Mouse (Mus musculus): ENCODE measurements around the gene 2310046K23Rik. TPM values are rescaled to one million over a fixed set of nuclear protein-coding genes. Genes with fewer than 3 reads are reported as not detected.
"Not testable (repeated sequence)": the region's sequence is repeated elsewhere in the genome, so short reads cannot be mapped to it uniquely, and the experiment has no call there.

Gene 2310046K23Rik
- total RNA-seq (2021): not detected

DNA sequence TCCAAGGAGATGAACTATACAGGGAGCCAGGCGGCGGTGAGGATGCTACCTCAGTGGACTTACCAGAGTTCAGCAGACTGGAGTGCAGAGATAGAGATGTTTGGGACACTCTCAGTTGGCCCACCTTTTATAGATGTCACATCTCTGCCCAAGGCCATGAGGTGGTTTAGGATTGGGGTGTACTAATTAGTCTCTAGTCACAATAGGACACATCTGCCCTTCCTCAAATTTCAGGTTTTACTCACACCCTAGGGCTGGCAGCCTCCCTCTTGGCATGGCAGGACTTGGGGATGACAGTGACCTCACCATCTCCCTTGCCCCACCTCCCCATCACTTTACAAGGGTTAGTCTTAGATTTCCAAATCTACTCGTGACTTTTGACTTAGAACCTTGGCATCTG lies at the start of gene 2310046K23Rik:
2310046K23Rik (minus strand) TSS at position 101 of the 400 bp plus-strand sequence.
- no peak for DNase-seq (ENCODE audit: extremely low spot score in 1 of 2, low spot score in 1 of 2)

DNA sequence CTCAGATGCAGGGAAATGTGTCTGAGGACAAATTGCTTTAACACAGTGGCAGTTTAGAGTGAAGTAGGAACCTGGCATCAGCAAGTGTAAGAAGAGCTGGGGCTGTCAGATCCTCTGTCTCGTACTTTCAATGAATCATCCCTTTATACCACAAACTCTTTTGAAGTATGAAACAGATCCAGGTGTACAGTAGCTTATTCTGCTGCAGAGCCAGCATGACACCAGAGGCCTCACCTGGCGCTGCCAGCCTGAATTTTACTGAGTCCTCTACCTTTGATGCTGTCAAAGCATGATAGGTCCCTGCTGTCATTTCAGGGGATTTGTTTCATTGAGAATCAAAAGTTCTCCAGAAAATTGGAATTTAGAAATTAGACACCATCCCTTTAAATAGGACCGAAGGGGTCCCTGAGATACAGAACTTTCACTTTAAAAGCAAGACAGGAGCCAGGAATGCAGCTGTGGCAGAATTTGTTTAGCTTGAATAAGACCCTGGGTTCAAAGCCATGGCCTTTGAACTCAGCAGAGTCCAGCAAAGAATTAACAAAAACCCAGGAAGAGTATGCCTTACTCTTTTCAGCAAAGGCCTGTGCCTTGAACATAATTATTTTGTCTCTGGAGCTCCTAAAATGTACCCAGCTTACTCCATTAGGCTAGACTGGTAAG lies 49.0 kb upstream of the 2310046K23Rik start:
- DNase-seq (ENCODE audit: extremely low spot score in 1 of 2, low spot score in 1 of 2): no peak

DNA sequence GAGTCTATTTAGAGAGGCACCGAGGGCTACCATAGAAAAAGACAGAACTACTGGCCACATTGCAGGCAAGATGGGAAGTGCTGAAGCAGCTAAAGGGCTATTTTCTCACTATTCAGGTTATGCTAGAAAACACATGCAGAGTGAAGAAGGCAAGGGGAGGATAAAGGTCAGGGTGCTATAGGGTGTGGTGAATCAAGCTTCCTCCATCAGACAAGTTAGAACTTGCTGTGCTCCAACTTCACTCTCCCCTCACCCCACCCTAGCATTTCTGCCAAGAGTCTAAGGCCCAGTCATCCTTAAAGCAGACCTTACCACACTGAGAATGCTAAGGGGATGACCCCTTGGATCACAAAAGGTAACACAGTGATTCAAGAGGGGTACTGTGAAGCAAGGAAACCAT lies 45.2 kb upstream of the 2310046K23Rik start:
- DNase-seq (ENCODE audit: extremely low spot score in 1 of 2, low spot score in 1 of 2): no peak

DNA sequence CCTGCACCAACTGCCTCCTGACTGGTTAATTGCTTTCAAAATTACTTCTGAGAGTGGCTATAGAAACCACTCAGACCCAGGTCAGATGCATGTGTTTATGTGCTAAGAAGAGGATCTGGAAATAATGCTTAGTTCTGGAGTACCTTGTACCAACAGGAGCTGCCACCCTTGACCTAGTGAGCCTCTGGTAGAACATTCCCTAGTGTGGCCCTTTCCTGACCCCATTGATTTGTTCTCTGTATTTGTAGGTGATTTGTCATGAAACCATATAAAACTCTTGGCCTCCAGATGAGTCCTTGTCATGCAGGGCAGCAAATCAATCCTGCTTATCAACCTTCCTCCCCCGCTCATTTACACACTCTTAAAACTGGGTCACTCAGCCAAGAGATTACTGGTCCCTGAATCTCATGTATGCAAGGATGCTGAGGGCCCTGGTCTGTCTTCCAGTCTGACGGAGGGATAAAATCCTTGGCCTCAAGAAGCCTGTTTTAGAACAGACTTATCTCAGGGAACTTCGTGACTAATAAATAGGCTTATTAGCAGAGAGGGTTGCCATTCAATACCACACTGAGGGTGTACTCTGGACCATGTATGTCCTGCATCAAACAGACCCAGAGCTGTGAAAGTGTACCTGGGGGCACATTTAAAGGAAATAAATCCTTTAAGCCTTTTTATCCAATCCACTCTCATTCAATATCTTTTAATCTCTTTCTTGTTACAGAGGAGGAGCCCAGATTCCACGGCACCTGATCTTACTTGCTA lies 44.5 kb upstream of the 2310046K23Rik start:
- DNase-seq (ENCODE audit: extremely low spot score in 1 of 2, low spot score in 1 of 2): no peak

DNA sequence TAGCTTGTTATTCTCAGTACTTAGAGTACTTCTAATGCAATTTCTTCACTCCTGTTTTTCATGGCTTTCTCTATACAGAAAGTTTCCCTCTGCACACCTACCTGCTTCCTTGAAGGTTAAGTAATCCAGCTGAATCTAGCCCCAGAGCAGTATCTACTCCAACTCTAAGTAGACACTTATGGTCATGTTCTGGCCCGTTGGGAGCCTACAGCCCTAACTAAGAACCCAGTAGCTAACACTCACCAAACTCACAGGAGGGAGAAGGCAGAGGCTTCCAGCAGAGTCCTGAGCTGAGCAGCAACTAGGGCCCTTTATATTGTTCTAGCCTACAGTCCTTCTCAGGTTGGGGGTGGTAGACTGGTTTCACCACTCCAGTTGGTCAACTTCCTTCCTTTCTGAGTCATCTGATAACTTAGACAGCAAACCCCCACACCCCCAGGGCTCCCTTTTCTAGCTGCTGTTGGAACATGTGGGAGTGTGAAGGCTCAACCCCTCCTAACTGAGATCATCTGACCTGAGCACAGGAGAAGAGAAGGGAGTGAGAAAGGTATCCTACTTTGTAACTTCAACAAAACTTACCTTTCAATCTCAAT lies 39.2 kb upstream of the 2310046K23Rik start, which contains the start of gene Ivl:
Ivl (minus strand) TSS at position 287 of the 593 bp plus-strand sequence.
- DNase-seq (ENCODE audit: extremely low spot score in 1 of 2, low spot score in 1 of 2): no peak

DNA sequence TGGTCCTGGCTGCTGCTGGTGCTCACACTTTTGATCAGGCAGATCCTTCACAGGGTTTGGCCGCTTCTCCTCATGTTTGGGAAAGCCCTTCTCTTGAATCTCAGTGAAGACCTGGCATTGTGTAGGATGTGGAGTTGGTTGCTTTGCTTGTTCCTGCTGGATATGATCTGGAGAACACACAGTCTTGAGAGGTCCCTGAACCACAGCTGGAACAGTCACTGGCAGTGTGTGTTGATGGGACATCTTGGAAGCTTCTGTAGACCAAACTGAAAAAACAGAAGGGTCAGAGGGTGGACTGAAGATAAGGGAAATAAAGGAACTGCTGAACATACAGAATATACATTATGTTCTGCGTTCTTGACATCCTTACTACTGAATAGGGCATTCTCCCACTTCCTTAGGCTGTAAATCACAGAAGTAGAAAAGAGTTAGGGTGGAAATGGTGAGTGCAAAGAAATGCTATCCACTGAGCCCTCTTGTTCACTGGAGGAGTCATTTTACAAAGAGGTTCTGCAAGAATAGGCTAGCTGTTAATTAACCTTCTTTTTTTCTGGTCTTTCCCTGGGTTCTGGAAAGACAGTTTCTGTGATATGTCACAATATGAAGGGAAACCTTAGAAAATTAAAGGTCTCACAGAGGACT lies 38.3 kb upstream of the 2310046K23Rik start:
- DNase-seq (ENCODE audit: extremely low spot score in 1 of 2, low spot score in 1 of 2): no peak

DNA sequence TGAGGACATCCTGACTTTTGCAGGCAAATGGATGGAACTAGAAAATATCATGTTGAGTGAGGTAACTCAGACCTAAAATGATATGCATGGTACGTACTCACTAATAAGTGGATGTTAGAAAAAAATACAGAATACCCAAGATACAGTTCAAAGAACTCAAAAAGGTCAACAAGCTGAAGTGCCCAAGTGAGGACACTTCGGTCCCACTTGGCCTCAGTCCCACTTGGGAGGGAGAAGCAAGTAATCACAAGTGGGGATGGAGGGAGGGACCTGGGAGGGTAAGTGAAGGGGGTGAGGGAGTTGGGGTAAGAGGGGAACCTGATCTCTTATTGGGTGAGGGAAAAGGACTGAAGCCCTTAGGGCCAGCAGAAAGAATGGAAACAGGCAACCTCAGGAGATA lies 34.4 kb upstream of the 2310046K23Rik start:
- no peak for DNase-seq (ENCODE audit: extremely low spot score in 1 of 2, low spot score in 1 of 2)

DNA sequence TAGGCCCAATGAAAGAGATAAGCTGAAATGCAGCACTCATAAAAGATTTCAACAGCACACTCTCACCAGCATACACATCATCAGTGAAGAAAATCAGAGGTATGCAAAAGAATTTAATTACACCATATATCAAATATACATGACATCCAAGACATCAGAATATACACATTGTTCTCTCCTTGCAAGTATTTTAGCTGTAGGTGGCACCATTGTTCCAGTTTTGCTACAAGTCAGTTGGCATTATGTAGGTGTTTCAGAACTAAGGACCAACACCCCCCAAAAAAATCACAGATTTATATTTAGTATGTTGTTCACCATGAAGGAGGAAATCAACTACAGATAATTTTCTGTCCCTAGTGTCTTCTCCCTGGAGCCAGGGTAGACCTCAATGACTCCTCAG lies 31.1 kb upstream of the 2310046K23Rik start:
- DNase-seq (ENCODE audit: extremely low spot score in 1 of 2, low spot score in 1 of 2): no peak

DNA sequence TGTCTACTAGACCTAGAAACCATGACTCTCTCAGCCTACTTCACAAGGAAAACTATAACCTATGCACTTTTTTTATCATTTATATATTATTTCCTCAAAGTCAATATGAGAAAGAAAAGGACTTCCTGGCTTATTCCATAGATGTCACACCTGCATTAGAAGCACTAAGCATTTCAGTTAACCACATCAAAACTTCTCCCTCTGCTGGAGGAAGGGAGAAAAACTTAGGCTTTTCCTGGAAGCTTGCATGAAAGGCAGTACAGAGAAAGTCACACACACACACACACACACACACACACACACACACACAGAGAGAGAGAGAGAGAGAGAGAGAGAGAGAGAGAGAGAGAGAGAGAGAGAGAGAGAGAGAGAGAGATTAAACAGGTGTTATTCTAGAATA lies 22.0 kb downstream of the 2310046K23Rik start:
- no peak for DNase-seq (ENCODE audit: extremely low spot score in 1 of 2, low spot score in 1 of 2)

DNA sequence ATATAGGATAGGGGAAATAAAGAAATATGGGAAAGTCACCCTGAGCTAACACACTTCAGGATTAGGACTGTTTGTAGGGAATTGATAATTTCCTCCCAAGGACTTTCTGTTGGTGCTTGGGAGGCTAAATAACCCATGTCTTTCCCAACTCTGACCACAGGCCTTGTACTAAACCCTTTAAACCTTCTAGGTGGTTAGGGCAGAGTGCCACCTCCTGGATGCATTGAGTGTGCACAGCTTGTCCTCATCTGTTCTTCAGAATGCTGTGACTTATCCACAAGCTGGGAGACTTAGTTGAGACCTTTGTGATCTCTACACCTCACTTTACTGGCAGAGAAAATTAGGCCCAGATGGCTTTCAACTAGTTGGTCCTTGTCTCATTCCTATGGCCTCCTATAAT lies 23.5 kb downstream of the 2310046K23Rik start:
- DNase-seq (ENCODE audit: extremely low spot score in 1 of 2, low spot score in 1 of 2): peak in 1 of 2 experiments; percentile 20

DNA sequence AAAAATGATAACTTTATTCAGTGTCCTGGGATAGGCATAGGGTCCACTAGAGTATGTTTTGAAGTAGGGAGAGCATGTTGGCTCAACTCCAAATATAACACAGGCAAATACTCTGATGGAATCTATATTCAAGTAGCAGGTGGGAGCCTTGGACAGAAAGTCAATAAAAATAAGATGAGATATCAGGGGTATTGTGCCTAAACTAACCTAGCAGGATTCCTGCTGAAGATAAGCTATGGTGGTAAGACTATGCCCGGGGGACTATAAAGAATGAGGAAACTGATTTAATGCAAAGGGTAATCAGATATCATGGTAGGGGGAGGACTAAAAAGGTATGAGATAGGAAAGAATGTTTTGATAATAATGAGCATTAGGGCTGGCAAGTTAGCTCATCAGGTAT lies 26.1 kb downstream of the 2310046K23Rik start:
- no peak for DNase-seq (ENCODE audit: extremely low spot score in 1 of 2, low spot score in 1 of 2)

DNA sequence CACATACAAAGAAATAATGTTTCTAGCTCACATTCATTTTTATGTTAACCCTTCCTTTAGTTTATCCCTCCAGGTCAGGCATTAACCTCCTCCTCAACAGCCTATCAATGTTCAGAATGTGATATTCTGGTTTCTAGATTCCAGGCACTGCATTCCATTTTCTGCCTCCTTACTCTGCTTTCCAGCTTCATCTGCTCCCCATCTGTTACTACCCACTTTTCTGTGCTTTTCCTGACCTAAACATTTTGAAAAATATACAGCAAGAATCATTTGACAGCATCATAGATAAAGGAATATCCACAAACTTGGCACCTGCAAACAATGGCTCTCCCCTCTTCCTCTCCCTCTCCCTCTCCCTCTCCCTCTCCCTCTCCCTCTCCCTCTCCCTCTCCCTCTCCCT lies 30.8 kb downstream of the 2310046K23Rik start:
- no peak for DNase-seq (ENCODE audit: extremely low spot score in 1 of 2, low spot score in 1 of 2)

DNA sequence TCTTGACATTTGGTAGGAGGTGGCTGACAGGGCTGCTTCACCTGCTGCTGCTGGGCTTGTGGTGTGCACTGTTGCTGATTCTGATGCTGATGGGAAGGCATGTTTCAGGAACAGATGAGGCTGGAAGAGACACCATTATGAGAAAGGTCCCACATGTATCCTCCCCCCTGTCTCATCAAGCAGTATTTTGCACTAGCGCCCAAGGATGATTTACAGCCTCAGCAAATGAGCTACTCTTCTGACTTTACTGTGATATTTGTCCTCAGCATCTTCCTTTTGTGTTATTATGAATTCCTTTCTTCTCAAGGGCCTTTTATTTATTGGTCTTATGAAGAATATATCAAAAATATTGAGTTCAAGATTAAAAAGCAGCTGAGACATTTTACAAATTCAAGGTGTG lies 33.9 kb downstream of the 2310046K23Rik start, which contains the start of gene Sprr4:
Sprr4 (minus strand) TSS at position 101 of the 400 bp plus-strand sequence.
- no peak for DNase-seq (ENCODE audit: extremely low spot score in 1 of 2, low spot score in 1 of 2)

DNA sequence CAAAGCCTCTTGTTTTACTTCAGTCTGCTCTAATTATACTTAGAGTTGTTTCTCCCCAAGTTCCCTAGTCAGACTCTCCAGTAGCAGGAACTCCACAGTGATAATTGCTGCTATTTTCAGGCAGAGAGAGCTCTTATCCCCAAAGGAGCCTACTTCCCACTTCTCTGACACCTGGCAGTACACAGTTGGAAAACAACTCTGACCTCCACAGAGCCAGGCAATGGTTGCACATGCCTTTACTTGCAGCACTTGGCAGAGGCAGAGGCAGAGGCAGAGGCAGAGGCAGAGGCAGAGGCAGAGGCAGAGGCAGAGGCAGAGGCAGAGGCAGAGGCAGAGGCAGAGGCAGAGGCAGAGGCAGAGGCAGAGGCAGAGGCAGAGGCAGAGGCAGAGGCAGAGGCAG lies 44.0 kb downstream of the 2310046K23Rik start:
- DNase-seq (ENCODE audit: extremely low spot score in 1 of 2, low spot score in 1 of 2): not testable (repeated sequence)

DNA sequence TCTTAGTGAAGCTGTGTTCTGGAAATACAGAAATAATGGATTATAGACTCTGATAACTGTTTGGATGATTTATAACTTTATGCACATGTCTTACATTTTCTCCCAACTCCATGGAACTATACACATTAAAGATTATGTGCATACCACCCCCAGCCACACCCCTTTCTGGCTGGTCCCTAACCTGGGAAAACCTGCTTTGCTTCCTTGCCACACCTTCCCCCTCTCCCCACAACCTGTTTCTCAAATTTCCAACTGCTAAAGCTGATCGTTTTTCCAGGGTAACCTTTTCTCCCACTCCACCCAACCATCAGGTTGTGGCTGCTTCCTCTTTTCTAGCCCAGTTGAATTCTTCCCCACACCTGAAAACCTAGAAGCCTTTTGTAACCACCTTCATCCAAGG lies 48.0 kb downstream of the 2310046K23Rik start:
- DNase-seq (ENCODE audit: extremely low spot score in 1 of 2, low spot score in 1 of 2): no peak

DNA sequence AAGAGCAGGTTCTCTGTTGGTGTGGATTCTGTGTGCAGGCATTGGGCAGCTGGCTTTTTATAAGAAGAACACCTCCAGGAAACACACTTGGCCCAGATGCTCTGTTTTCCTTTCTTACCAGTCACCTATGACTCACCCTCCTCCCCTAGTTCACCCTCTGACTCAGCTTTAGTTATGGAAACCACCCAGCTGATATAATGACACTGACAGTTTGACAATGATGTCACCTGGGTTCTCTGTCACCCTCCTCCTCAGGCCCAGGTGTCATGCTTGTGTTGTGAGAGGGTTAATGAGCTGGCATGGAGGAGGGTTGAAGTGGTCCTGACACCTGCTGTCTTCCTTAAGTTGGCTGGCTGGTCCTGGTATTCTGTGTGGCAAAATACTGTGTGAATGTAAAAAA lies 48.4 kb downstream of the 2310046K23Rik start, which contains the start of gene Sprr1a:
Sprr1a (minus strand) TSS at position 33 of the 400 bp plus-strand sequence.
- DNase-seq (ENCODE audit: extremely low spot score in 1 of 2, low spot score in 1 of 2): no peak

Other genes with a start within 250 kb of the 2310046K23Rik start
- not detected for gene Sprr2a3, start 249.1 kb downstream of the 2310046K23Rik start, total RNA-seq (2021)
- not detected for gene Sprr2b, start 217.9 kb downstream of the 2310046K23Rik start, total RNA-seq (2021)
- not detected for gene Sprr2d, start 195.4 kb downstream of the 2310046K23Rik start, total RNA-seq (2021)
- not detected for gene Sprr2e, start 182.4 kb downstream of the 2310046K23Rik start, total RNA-seq (2021)
- not detected for gene Sprr2f, start 169.3 kb downstream of the 2310046K23Rik start, total RNA-seq (2021)
- gene Sprr2h, start 148.8 kb downstream of the 2310046K23Rik start, total RNA-seq (2021): not detected
- gene Sprr2i, start 126.5 kb downstream of the 2310046K23Rik start, total RNA-seq (2021): not detected
- not detected for gene Sprr2j-ps, start 116.4 kb downstream of the 2310046K23Rik start, total RNA-seq (2021)
- 1 to 10 TPM; 2.3 to 3.6 TPM for gene Gm9774, start 105.1 kb downstream of the 2310046K23Rik start, total RNA-seq (2021)
- gene Sprr2k, start 101.9 kb downstream of the 2310046K23Rik start, total RNA-seq (2021): not detected
- not detected for gene Sprr1b, start 95.7 kb downstream of the 2310046K23Rik start, total RNA-seq (2021)
- not detected for gene Sprr3, start 75.8 kb downstream of the 2310046K23Rik start, total RNA-seq (2021)
- gene Sprr1a, start 48.6 kb downstream of the 2310046K23Rik start, total RNA-seq (2021): not detected
- gene Sprr4, start 34.0 kb downstream of the 2310046K23Rik start, total RNA-seq (2021): not detected
- not detected for gene Ivl, start 39.2 kb upstream of the 2310046K23Rik start, total RNA-seq (2021)
- not detected for gene Smcp, start 54.5 kb upstream of the 2310046K23Rik start, total RNA-seq (2021)
- not detected for gene 2210017I01Rik, start 73.0 kb upstream of the 2310046K23Rik start, total RNA-seq (2021)
- gene Lce6a, start 87.1 kb upstream of the 2310046K23Rik start, total RNA-seq (2021): not detected
- gene Lce1a1, start 113.8 kb upstream of the 2310046K23Rik start, total RNA-seq (2021): not detected
- not detected for gene Lce1b, start 122.4 kb upstream of the 2310046K23Rik start, total RNA-seq (2021)
- not detected for gene Lce1a2, start 135.8 kb upstream of the 2310046K23Rik start, total RNA-seq (2021)
- gene Lce1c, start 144.7 kb upstream of the 2310046K23Rik start, total RNA-seq (2021): not detected
- gene Lce1d, start 152.7 kb upstream of the 2310046K23Rik start, total RNA-seq (2021): not detected
- gene Lce1e, start 174.6 kb upstream of the 2310046K23Rik start, total RNA-seq (2021): not detected
- gene Lce1f, start 185.8 kb upstream of the 2310046K23Rik start, total RNA-seq (2021): not detected
- not detected for gene Gm38119, start 204.6 kb upstream of the 2310046K23Rik start, total RNA-seq (2021)
- gene Lce1g, start 217.8 kb upstream of the 2310046K23Rik start, total RNA-seq (2021): not detected
- gene Lce1h, start 230.6 kb upstream of the 2310046K23Rik start, total RNA-seq (2021): not detected
- gene Lce1i, start 244.4 kb upstream of the 2310046K23Rik start, total RNA-seq (2021): not detected